Mouse (Mus musculus) C2C12 (cell line): ENCODE measurements around the gene Nlrp9b.
"Not testable (repeated sequence)": the region's sequence is repeated elsewhere in the genome, so short reads cannot be mapped to it uniquely, and the experiment has no call there.

Source experiments
- CTCF ChIP-seq: IDR thresholded peaks from one replicate; pipeline ENCODE4 v1.5.1; 2011; ENCODE audit not compliant: control insufficient read depth, insufficient read depth, insufficient read length
- MYOD1 ChIP-seq: IDR thresholded peaks from one replicate; pipeline ENCODE4 v1.6.1; 2011; ENCODE audit warnings: low read depth; ENCODE audit not compliant: control insufficient read depth, insufficient read length
- USF1 ChIP-seq: IDR thresholded peaks from one replicate; pipeline ENCODE4 v1.6.1; 2011; ENCODE audit warnings: low read depth, mild to moderate bottlenecking, control low read depth, moderate library complexity

GRCm38 (mm10) chr7:20064100-20064499 lies 72.8 kb downstream of the Nlrp9b start:
- not testable (repeated sequence) for TF ChIP-seq MYOD1, CTCF, USF1
